Mouse (Mus musculus): ENCODE results near the gene Unc13d. TPM values are rescaled to one million over a fixed set of nuclear protein-coding genes. Genes with fewer than 3 reads are reported as not detected.
"Not testable (repeated sequence)": the region's sequence is repeated elsewhere in the genome, so short reads cannot be mapped to it uniquely, and the experiment has no call there.

Gene Unc13d
- polyA plus RNA-seq (2016; fragmentation: Nextera tagmentation; extraction: Ambion mirVana) = 0.92 and 1.3 TPM in 2 replicates

DNA sequence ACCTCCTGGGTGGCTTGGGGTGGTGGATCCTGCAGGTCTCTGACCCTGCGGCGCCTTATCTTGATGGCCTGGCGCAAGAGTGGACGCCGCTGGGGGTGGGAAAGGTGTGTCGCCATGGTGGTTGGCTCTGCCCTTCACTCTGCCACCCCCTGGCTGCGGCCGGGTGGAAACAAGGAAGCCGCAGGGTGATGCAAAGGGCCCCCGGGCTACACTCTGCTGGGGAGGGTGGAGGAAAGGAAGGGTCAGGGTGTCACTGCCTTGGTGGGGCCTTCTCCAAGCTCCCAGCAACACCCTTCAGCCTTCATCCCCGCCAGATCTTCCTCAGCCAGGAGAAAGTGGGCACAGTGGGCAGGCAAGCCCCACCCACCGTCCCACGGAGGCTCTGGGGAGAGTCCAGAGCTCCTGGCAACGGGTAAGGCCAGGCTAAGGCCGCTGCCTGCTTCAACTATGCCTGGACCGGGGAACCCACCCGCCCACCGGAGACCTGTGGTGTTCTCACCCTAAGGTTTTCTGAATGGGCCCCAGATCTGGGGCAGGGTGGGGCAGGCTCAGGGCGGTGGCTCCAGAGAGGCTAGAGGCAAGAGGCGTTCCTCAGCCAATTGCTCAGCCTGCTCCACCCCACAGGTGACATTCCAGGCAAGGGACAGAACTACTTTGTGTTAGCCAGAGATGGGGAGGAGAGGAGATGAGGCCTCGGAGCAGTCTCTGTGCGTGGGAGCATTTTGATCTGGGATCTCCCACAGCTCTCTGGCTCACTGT lies at the start of gene Unc13d:
Unc13d (minus strand) TSS at position 516 of the 759 bp plus-strand sequence.
- H3K4me3 ChIP-seq = peak within 1 kb of the TSS; percentile 32
- whole genome bisulfite sequencing = 72% methylated on average over 22 of the region's 22 CpGs
- peaks cover 16% of the 10 kb centered on the region for H3K4me1 ChIP-seq
- no peak for ATAC-seq (ENCODE audit: low FRiP score, low read depth)
- H3K36me3 ChIP-seq = peaks cover 39% of the 10 kb centered on the region
- peak within 1 kb of the TSS; percentile 37; the same call in 1 of the 2 replicates for H3K9ac ChIP-seq (replicated peaks)
- peak within 1 kb of the TSS; percentile 61 for H3K27ac ChIP-seq (replicated peaks)
- H3K27me3 ChIP-seq = no peaks in the 10 kb centered on the region
- H3K4me2 ChIP-seq (replicated peaks) = peak within 1 kb of the TSS; percentile 55
- no peaks in the 10 kb centered on the region for H3K9me3 ChIP-seq

DNA sequence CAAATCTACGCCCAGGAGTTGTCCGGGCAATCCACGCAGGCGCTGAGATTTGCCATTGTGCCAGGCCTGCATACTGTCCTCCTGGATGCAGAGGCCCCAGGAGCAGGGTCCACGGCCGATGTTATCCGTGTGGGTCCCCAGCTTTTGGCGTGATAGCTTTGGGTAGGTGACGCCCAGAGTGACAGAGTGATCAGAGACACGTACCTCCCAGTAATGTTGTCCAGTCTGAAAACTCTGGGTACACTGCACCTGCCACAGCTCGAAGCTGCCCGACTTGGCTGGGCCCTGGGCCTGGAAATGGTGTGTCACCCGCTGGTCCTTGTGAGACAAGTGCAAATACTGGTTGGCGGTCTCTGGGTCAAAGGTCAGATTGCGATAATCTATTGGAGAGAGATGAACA lies 48.5 kb upstream of the Unc13d start:
- Histone ChIP-seq H3K9me3 (no peaks in the 10 kb centered on the region), H3K4me3 (no peak overlapping the region), H3K4me1 (peaks cover 29% of the 10 kb centered on the region), H3K36me3 (0 out of 2 replicates have a peak, but pooled peaks cover 12% of the 10 kb centered on the region), H3K9ac (replicated peaks) (no peak overlapping the region), H3K27me3 (peaks cover 18% of the 10 kb centered on the region; the same call in 1 of the 2 replicates), H3K27ac (replicated peaks) (no peak overlapping the region), H3K4me2 (replicated peaks) (no peak overlapping the region)
- ATAC-seq (ENCODE audit: low FRiP score, low read depth) = no peak
- 95% methylated on average over 15 of the region's 15 CpGs for WGBS

DNA sequence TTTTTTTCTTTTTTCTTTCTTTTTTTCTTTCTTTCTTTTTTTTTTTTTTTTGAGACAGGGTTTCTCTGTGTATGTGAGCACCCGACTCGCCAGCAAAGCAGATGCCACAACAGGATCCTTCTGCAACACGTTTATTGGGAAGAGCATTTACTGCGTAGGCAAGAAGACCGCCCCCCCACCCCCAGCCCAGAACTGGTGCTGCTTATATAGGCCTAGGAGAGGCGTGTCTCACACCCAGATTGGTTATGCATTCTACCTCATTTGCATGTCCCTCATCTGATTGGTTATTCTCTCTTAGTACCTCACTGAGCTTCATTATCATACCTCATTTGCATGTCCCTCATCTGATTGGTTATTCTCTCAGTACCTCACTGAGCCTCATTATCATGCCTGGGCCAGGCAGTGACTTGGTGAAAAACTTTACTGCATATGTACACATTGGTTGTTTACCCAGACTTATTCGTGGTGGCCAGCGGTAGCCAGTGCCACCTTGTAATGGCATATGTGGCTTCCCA lies 44.0 kb upstream of the Unc13d start:
- not testable (repeated sequence) for H3K9me3 ChIP-seq; ATAC-seq (ENCODE audit: low FRiP score, low read depth); H3K4me3 ChIP-seq; H3K4me2 ChIP-seq (replicated peaks); H3K4me1 ChIP-seq; H3K27me3 ChIP-seq; H3K27ac ChIP-seq (replicated peaks); H3K9ac ChIP-seq (replicated peaks)
- 0 out of 2 replicates have a peak, but pooled peaks cover 12% of the 10 kb centered on the region for H3K36me3 ChIP-seq
- 92% methylated on average over 8 of the region's 8 CpGs for WGBS

DNA sequence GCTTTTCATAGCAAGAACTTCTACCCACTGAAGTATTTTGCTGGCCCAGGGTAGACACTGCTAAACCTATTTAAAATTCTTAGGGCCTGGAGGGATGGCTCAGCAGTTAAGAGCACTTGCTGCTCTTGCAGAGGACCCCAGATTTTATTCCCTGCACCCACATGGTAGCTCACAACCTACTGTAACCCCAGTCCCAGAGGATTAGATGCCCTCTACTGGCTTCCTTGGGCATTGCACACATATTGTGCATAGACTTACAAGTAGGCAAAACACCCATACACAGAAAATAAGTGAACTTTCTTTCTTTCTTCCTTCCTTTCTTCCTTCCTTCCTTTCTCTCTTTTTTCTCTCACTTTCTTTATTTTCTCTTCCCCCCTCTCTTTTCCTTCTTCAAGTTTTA lies 40.1 kb upstream of the Unc13d start:
- Histone ChIP-seq H3K36me3 (no peaks in the 10 kb centered on the region), H3K4me3 (no peak overlapping the region), H3K4me2 (replicated peaks) (no peak overlapping the region), H3K9ac (replicated peaks) (no peak overlapping the region), H3K27me3 (peaks cover 11% of the 10 kb centered on the region; the same call in 1 of the 2 replicates), H3K27ac (replicated peaks) (no peak overlapping the region), H3K4me1 (peaks cover 8% of the 10 kb centered on the region; the same call in 1 of the 2 replicates), H3K9me3 (no peaks in the 10 kb centered on the region)
- ATAC-seq (ENCODE audit: low FRiP score, low read depth) = no peak

DNA sequence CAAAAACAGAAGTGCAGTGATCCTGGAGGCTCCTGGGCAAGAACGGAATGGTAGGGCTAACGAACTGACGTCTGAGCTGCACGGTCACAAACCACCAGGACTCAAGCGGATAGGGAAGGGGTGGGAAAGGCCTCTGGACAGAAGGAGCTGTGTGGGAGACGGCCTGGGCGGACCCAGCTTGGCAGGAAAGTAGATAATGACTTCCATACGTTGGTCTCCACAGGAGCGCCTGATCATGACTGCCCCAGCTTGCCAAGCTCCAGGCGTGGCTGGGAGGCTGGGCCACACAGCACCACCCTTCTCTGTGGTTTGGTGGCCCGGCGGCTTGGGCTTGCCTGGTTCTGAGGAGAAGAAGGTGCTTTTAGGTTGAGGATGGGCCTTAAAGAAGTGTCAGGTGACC lies 39.5 kb upstream of the Unc13d start:
- WGBS = 83% methylated on average over 12 of the region's 12 CpGs
- H3K4me3 ChIP-seq = no peak overlapping the region
- ATAC-seq (ENCODE audit: low FRiP score, low read depth) = no peak
- H3K27ac ChIP-seq (replicated peaks) = no peak overlapping the region
- no peaks in the 10 kb centered on the region for H3K9me3 ChIP-seq
- H3K4me1 ChIP-seq = peaks cover 8% of the 10 kb centered on the region; the same call in 1 of the 2 replicates
- no peak overlapping the region for H3K4me2 ChIP-seq (replicated peaks)
- H3K9ac ChIP-seq (replicated peaks) = no peak overlapping the region
- H3K36me3 ChIP-seq = no peaks in the 10 kb centered on the region
- H3K27me3 ChIP-seq = peaks cover 12% of the 10 kb centered on the region

DNA sequence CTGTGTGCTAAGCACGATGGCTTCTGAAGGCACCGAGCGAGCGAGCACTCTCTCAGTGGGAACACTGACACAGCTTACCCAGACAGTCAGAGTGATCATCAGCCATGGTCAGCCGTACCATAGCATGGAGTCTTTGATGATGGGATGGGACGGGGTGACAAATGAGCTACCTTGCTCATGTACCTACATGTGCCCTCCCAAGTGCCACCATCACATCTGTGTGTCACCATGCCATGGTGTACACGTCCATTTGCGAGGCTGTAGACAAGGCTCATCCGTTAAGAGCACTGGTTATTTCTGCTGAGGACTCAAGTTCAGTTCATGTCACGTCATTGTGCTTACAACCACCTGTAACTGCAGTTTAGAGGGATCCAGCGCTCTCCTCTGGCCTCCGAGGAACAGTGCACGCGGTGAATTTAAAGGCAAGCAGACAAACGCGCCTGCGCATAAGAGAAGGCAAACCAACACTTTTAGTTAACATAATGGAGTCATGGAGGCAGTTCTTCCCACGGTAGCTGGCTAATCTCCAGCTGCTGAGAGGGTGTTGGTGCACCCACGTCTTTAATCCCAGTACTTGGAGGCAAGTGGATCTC lies 33.9 kb upstream of the Unc13d start:
- Histone ChIP-seq H3K36me3 (no peaks in the 10 kb centered on the region), H3K9ac (replicated peaks) (no peak overlapping the region), H3K4me3 (no peak overlapping the region), H3K27me3 (peaks cover 67% of the 10 kb centered on the region), H3K9me3 (no peaks in the 10 kb centered on the region), H3K4me1 (peaks cover 24% of the 10 kb centered on the region), H3K27ac (replicated peaks) (no peak overlapping the region), H3K4me2 (replicated peaks) (no peak overlapping the region)
- 83% methylated on average over 19 of the region's 19 CpGs for WGBS
- no peak for ATAC-seq (ENCODE audit: low FRiP score, low read depth)

DNA sequence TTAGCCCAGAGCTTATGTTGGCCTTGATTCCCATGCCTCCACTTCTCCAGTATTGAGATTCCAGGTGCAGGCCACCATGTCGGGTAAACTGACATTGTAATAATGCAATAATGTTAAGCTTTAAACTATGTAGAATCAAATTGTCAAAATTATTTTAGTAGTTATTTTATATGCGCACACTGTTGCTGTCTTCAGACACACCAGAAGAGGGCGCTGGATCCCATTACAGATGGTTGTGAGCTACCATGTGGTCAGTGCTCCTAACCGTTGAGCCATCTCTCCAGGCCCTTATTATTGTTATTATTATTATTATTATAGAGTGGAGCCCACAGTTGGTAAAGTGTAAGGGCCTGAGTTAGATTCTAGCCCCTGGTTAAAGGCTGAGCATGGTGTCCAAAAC lies 33.3 kb upstream of the Unc13d start:
- H3K4me3 ChIP-seq = no peak overlapping the region
- WGBS = 82% methylated on average over 4 of the region's 4 CpGs
- no peaks in the 10 kb centered on the region for H3K36me3 ChIP-seq
- no peak overlapping the region for H3K9ac ChIP-seq (replicated peaks)
- H3K9me3 ChIP-seq = no peaks in the 10 kb centered on the region
- H3K27me3 ChIP-seq = peaks cover 74% of the 10 kb centered on the region
- peaks cover 31% of the 10 kb centered on the region for H3K4me1 ChIP-seq
- no peak for ATAC-seq (ENCODE audit: low FRiP score, low read depth)
- H3K4me2 ChIP-seq (replicated peaks) = no peak overlapping the region
- H3K27ac ChIP-seq (replicated peaks) = no peak overlapping the region

DNA sequence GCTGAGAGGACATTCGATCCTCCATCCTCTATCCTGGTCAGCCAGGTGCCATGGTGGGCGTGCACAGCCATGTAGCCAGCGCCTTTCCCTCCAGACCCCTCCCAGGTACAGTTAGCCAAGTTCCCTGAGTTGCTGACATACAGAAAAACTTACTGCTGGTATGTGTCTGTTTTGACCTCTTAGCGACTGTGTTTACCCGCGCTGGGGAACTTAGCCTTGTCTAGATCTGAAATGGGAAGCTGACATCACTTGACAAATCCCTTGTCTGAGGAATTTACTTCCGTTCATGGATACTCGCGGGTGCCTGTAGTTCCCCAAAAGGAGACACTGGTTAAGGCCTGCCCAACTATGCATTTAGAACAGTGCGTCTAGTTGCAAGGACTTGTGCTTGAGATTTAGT lies 32.8 kb upstream of the Unc13d start:
- Histone ChIP-seq H3K27ac (replicated peaks) (no peak overlapping the region), H3K4me2 (replicated peaks) (peak overlapping the region; percentile 42; the same call in 1 of the 2 replicates), H3K27me3 (peaks cover 79% of the 10 kb centered on the region), H3K9ac (replicated peaks) (no peak overlapping the region), H3K9me3 (no peaks in the 10 kb centered on the region), H3K4me1 (peaks cover 34% of the 10 kb centered on the region), H3K36me3 (no peaks in the 10 kb centered on the region), H3K4me3 (peak overlapping the region; percentile 34)
- no peak for ATAC-seq (ENCODE audit: low FRiP score, low read depth)
- 35% methylated on average over 10 of the region's 10 CpGs for WGBS

DNA sequence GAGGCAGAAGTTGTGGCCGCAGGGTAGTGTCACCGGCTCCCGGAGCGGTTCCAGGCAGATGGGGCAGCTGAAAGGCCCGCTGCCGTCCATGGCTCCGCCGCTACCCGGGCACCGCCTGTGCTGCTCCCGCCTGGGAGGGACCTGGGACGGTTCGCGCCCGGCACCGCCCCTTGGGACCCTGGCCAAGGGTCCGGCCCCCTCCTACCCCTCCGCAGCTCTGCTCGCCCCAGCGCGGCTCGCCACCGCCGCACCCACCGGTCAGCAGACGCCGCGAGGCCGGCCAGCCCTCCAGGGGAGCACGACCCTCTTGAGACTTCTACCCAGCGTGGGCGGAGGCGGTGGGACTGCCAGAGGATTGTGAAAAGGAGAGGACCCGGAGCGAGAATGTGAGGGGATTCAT lies 32.4 kb upstream of the Unc13d start:
- peaks cover 34% of the 10 kb centered on the region for H3K4me1 ChIP-seq
- no peak overlapping the region for H3K9ac ChIP-seq (replicated peaks)
- 1% methylated on average over 33 of the region's 35 CpGs for WGBS
- no peaks in the 10 kb centered on the region for H3K9me3 ChIP-seq
- no peaks in the 10 kb centered on the region for H3K36me3 ChIP-seq
- no peak for ATAC-seq (ENCODE audit: low FRiP score, low read depth)
- H3K4me2 ChIP-seq (replicated peaks) = peak overlapping the region; percentile 42
- H3K27me3 ChIP-seq = peaks cover 83% of the 10 kb centered on the region
- no peak overlapping the region for H3K27ac ChIP-seq (replicated peaks)
- peak overlapping the region; percentile 34 for H3K4me3 ChIP-seq

DNA sequence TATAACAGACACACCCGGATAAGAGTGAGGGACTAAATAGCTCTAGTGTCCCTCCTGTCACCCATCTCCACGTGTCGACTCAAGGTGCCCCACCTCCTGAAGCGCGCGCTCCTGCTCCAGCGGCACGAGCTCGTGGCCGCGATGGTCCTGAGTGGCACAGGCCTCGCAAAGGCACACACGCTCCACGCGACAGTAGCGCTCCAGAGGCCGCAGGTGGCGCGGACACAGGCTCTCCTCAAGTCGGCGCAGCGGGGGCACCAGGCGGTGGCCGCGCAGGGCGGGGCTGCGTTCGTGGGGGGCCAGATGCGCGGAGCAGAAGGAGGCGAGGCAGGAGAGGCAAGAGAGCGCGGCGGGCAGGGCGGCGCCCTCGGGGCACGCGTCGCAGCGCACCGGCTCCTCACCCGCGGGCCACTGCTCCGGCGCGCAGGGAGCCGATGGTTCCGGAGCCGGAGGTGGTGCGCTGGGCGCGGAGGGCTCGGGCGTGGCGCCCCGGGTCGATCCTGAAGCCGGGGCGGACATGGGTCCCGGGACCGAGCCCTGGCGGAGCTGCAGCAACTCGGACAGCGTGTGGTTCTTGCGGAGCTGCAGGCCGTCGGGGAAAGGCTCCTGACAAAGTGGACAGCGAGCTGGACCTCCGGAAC lies 31.8 kb upstream of the Unc13d start:
- peaks cover 85% of the 10 kb centered on the region for H3K27me3 ChIP-seq
- H3K9me3 ChIP-seq = no peaks in the 10 kb centered on the region
- peak overlapping the region; percentile 34 for H3K4me3 ChIP-seq
- no peak overlapping the region for H3K27ac ChIP-seq (replicated peaks)
- ATAC-seq (ENCODE audit: low FRiP score, low read depth) = no peak
- no peaks in the 10 kb centered on the region for H3K36me3 ChIP-seq
- 2% methylated on average over 54 of the region's 70 CpGs for WGBS
- peaks cover 34% of the 10 kb centered on the region for H3K4me1 ChIP-seq
- peak overlapping the region; percentile 42 for H3K4me2 ChIP-seq (replicated peaks)
- no peak overlapping the region for H3K9ac ChIP-seq (replicated peaks)

DNA sequence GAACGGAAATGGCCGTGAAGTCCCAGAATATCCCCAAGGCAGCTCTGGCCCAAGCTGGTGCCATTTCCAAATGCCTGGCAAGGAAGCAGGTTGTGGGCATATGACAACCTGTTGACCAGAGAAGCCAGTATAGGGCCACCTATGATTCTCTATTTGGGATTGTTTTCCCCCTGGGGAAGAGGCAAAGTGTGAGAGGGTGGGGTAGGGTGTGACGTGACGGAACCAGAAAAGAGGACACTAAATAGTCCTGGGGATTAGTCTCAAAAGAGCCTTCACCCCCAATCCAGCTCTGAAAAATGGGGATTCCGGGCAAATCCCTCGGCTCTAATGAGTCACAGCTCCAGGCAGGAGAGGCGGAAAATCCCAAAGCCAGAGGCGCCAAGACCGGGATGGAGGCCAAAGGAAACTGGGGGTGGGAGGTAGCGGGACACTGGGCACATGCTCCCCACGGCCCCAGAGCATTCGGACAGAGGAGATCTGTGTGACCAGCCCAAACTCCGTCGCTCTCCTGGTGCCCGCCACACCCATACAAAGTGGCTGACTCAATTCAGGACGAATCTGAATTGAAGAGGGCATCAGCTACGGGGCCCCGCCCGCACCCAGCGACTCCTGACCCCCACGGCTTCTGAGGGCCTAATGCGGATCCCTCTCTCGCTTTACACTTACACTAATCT lies 30.8 kb upstream of the Unc13d start:
- Histone ChIP-seq H3K9me3 (no peaks in the 10 kb centered on the region), H3K4me2 (replicated peaks) (no peak overlapping the region), H3K4me3 (no peak overlapping the region), H3K27ac (replicated peaks) (no peak overlapping the region), H3K36me3 (no peaks in the 10 kb centered on the region), H3K9ac (replicated peaks) (no peak overlapping the region), H3K4me1 (peaks cover 44% of the 10 kb centered on the region), H3K27me3 (peaks cover 85% of the 10 kb centered on the region)
- 3% methylated on average over 23 of the region's 23 CpGs for WGBS
- no peak for ATAC-seq (ENCODE audit: low FRiP score, low read depth)
